Mouse (Mus musculus) midbrain, postnatal 0 days (tissue): ENCODE measurements at regions not wholly inside any gene's neighbourhood (a gene's known extent, or its start where the extent isn't known, plus 50 kb on each side); places are given as distances from the start of the nearest gene placed in this dataset.

Experiments
- ATAC-seq: fragments of 200-750 bp; cut with Nextera tagmentation; 2 replicates; pipeline ENCODE4 v1.8.0; 2017; ENCODE audit warnings: moderate number of reproducible peaks, mild to moderate bottlenecking, moderate TSS enrichment, moderate library complexity; ENCODE audit not compliant: low FRiP score
- DNase-seq: peaks from one replicate; pipeline ENCODE4 v3.0.0-alpha.2; 2015; ENCODE audit warnings: low spot score
- H3K27ac ChIP-seq: fragments of 300-500 bp; sonication (generic); 2 replicates; pipeline ENCODE4 v1.5.1; 2014; ENCODE audit warnings: low read depth, mild to moderate bottlenecking, low read length, mixed read lengths
- H3K27me3 ChIP-seq: fragments of 300-500 bp; sonication (generic); 2 replicates; pipeline ENCODE4 v1.6.1; 2014; ENCODE audit warnings: low read length, control low read depth, mixed read lengths; ENCODE audit not compliant: insufficient read depth
- H3K36me3 ChIP-seq: fragments of 300-500 bp; sonication (generic); 2 replicates; pipeline ENCODE4 v1.6.1; 2014; ENCODE audit warnings: low read length, control low read depth, mixed read lengths; ENCODE audit not compliant: insufficient read depth
- H3K4me1 ChIP-seq: fragments of 300-500 bp; sonication (generic); 2 replicates; pipeline ENCODE4 v1.6.1; 2014; ENCODE audit warnings: mild to moderate bottlenecking, control low read depth, antibody characterized with exemption, low read length, mixed read lengths; ENCODE audit not compliant: insufficient read depth
- H3K4me2 ChIP-seq: fragments of 300-500 bp; sonication (generic); 2 replicates; pipeline ENCODE4 v1.6.1; 2014; ENCODE audit warnings: low read depth, mild to moderate bottlenecking, low read length, mixed read lengths; ENCODE audit not compliant: poor library complexity, severe bottlenecking
- H3K4me3 ChIP-seq: fragments of 300-500 bp; sonication (generic); 2 replicates; pipeline ENCODE4 v1.5.1; 2014; ENCODE audit warnings: low read depth, mild to moderate bottlenecking, low read length, moderate library complexity
- H3K9ac ChIP-seq: fragments of 300-500 bp; sonication (generic); replicated peaks from 2 replicates; pipeline ENCODE4 v1.6.1; 2014; ENCODE audit warnings: mild to moderate bottlenecking, low read length, moderate library complexity, mixed read lengths; ENCODE audit not compliant: poor library complexity, severe bottlenecking
- H3K9me3 ChIP-seq: fragments of 300-500 bp; sonication (generic); 2 replicates; pipeline ENCODE4 v1.6.1; 2016; ENCODE audit warnings: low read length, control low read depth
- CTCF ChIP-seq: IDR thresholded peaks from 2 replicates; pipeline ENCODE4 v1.5.1; 2016; ENCODE audit warnings: antibody characterized with exemption, mild to moderate bottlenecking
- WGBS: fragments of 180-500 bp; shearing (Covaris S2); extraction: QIAGEN DNeasy Blood & Tissue Kit; methylation state at CpG from one replicate; pipeline ENCODE4 v1.1.7; 2014; 5-methylcytosine and 5-hydroxymethylcytosine counted together

GRCm38 (mm10) chr1:42755958-42756357, 60.4 kb downstream of the Pou3f3 start:
- WGBS: 91% methylated on average over 5 of the region's 5 CpGs
- TF ChIP-seq CTCF: no peak
- no peak for ATAC-seq
- Histone ChIP-seq H3K36me3 (no peaks in the 10 kb centered on the region), H3K9ac (no peak overlapping the region), H3K4me3 (no peak overlapping the region), H3K4me2 (no peak overlapping the region), H3K4me1 (no peaks in the 10 kb centered on the region), H3K9me3 (no peaks in the 10 kb centered on the region), H3K27me3 (no peaks in the 10 kb centered on the region), H3K27ac (no peak overlapping the region)
- no peak for DNase-seq

DNA sequence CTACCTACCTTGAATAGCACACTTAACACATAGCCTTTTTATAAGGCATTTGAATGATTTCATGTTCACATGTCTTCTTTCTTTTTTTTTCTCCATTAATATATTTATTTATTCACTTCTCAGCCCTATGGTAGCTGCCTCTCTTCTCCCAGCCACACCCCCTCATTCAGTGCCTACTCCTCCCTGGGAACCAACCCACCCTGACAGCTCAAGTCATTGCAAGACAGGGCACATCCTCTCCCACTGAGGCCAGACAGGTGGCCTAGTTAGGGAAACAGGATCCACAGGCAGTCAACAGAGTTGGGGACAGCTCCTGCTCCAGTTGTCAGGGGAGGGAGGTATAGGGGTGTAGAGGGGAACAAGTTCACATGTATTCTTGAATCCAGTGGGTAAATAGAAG, 60.9 kb downstream of the Pou3f3 start:
- Histone ChIP-seq H3K9me3 (no peaks in the 10 kb centered on the region), H3K27ac (no peak overlapping the region), H3K4me3 (no peak overlapping the region), H3K9ac (no peak overlapping the region), H3K27me3 (no peaks in the 10 kb centered on the region), H3K4me2 (no peak overlapping the region), H3K36me3 (no peaks in the 10 kb centered on the region), H3K4me1 (no peaks in the 10 kb centered on the region)
- ATAC-seq: no peak
- TF ChIP-seq CTCF: no peak
- no peak for DNase-seq

DNA sequence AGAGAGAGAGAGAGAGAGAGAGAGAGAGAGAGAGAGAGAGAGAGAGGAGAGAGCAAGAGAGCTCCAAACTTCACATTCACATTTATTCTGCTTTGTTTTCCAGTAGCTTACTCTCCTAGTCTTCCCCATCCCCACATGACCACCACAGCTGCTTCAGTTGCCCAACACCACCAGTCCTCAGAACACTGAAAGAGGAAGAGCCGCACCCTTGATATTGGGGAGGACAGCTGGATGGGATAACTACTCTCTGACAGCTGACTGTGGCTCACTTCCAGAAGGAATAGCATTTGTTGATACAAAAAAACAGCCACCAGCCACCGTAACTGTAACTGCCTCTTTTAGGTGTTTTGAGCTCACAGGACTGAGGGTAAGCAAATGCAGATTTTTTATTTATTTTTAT, 67.9 kb downstream of the Pou3f3 start:
- Histone ChIP-seq H3K4me3 (no peak overlapping the region), H3K36me3 (no peaks in the 10 kb centered on the region), H3K27me3 (no peaks in the 10 kb centered on the region), H3K9ac (no peak overlapping the region), H3K4me2 (no peak overlapping the region), H3K27ac (no peak overlapping the region), H3K4me1 (no peaks in the 10 kb centered on the region), H3K9me3 (no peaks in the 10 kb centered on the region)
- ATAC-seq (no peak), DNase-seq (no peak)
- no peak for TF ChIP-seq CTCF
- 81% methylated on average over 2 of the region's 2 CpGs for WGBS

DNA sequence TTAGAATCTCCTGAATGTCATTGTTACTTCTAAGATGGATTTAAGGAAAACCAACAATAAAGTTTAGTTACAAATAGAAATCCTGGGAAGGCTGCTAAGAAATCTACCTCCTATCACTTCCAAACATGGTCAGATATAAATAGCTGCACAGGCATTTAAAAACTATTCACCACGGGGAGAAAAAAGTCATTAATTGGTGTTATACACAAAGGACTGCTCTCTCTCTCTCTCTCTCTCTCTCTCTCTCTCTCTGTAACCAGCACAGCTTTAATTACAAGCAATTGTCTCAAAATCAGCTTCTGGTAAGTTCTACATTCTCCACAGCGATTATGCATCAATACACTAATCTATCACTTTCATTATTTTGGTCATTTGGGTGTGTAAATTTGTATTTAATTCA, 68.5 kb downstream of the Pou3f3 start:
- Histone ChIP-seq H3K27ac (no peak overlapping the region), H3K9me3 (no peaks in the 10 kb centered on the region), H3K9ac (no peak overlapping the region), H3K36me3 (no peaks in the 10 kb centered on the region), H3K4me2 (no peak overlapping the region), H3K4me1 (no peaks in the 10 kb centered on the region), H3K4me3 (no peak overlapping the region), H3K27me3 (no peaks in the 10 kb centered on the region)
- no peak for TF ChIP-seq CTCF
- no peak for DNase-seq
- no peak for ATAC-seq
- WGBS: 48% methylated on average over 2 of the region's 2 CpGs

- no peak for ATAC-seq
- no peak for DNase-seq
- H3K4me2 ChIP-seq: no peak overlapping the region
Measured at GRCm38 (mm10) chr1:42770085-42770484, 74.5 kb downstream of the Pou3f3 start.

GRCm38 (mm10) chr1:42772000-42772399, 76.4 kb downstream of the Pou3f3 start:
- H3K4me2 ChIP-seq: no peak overlapping the region
- H3K9ac ChIP-seq: no peak overlapping the region
- H3K36me3 ChIP-seq: no peaks in the 10 kb centered on the region
- ATAC-seq: no peak
- H3K4me1 ChIP-seq: no peaks in the 10 kb centered on the region
- no peak overlapping the region for H3K27ac ChIP-seq
- 73% methylated on average over 6 of the region's 6 CpGs for WGBS
- no peaks in the 10 kb centered on the region for H3K9me3 ChIP-seq
- TF ChIP-seq CTCF: no peak
- H3K4me3 ChIP-seq: no peak overlapping the region
- no peaks in the 10 kb centered on the region for H3K27me3 ChIP-seq
- no peak for DNase-seq

More at GRCm38 (mm10) chr1:42770085-42770484, 74.5 kb downstream of the Pou3f3 start:
- 75% methylated on average over 9 of the region's 9 CpGs for WGBS
- Histone ChIP-seq H3K27me3 (no peaks in the 10 kb centered on the region), H3K4me1 (no peaks in the 10 kb centered on the region), H3K9me3 (no peaks in the 10 kb centered on the region), H3K9ac (no peak overlapping the region), H3K36me3 (no peaks in the 10 kb centered on the region), H3K4me3 (no peak overlapping the region), H3K27ac (no peak overlapping the region)
- TF ChIP-seq CTCF: no peak
